Mouse (Mus musculus): ENCODE measurements at regions not wholly inside any gene's neighbourhood (a gene's known extent, or its start where the extent isn't known, plus 50 kb on each side); places are given as distances from the start of the nearest gene placed in this dataset.

- WGBS, result 88% methylated on average over 2 of the region's 2 CpGs
- no peaks in the 10 kb centered on the region for H3K9me3 ChIP-seq (ENCODE audit: low read length)
- DNase-seq (ENCODE audit: low spot score) (no peak), ATAC-seq (ENCODE audit: low FRiP score) (no peak)
- no peaks in the 10 kb centered on the region for H3K27me3 ChIP-seq (ENCODE audit: insufficient read depth, low read length)
- H3K4me2 ChIP-seq (ENCODE audit: low read depth, low read length, poor library complexity, severe bottlenecking), result no peak overlapping the region
- H3K9ac ChIP-seq (replicated peaks; ENCODE audit: low read length, poor library complexity, severe bottlenecking), result no peak overlapping the region
- TF ChIP-seq CTCF (IDR thresholded peaks at IDR 0.05), result no peak
- H3K4me3 ChIP-seq (ENCODE audit: low read depth, low read length), result no peak overlapping the region
- H3K27ac ChIP-seq (ENCODE audit: low read depth, low read length), result no peak overlapping the region
- no peaks in the 10 kb centered on the region for H3K4me1 ChIP-seq (ENCODE audit: insufficient read depth, low read length)
- H3K36me3 ChIP-seq (ENCODE audit: insufficient read depth, low read length), result no peaks in the 10 kb centered on the region
Measured at GRCm38 (mm10) chr9:30777816-30778215, 144.4 kb downstream of the Adamts15 start.

GRCm38 (mm10) chr9:30775161-30775560 is 147.1 kb downstream of the Adamts15 start:
- Histone ChIP-seq H3K4me2 (ENCODE audit: low read depth, low read length, poor library complexity, severe bottlenecking) (no peak overlapping the region), H3K4me3 (ENCODE audit: low read depth, low read length) (no peak overlapping the region), H3K27me3 (ENCODE audit: insufficient read depth, low read length) (no peaks in the 10 kb centered on the region), H3K9ac (replicated peaks; ENCODE audit: low read length, poor library complexity, severe bottlenecking) (no peak overlapping the region), H3K36me3 (ENCODE audit: insufficient read depth, low read length) (no peaks in the 10 kb centered on the region), H3K27ac (ENCODE audit: low read depth, low read length) (no peak overlapping the region), H3K4me1 (ENCODE audit: insufficient read depth, low read length) (no peaks in the 10 kb centered on the region), H3K9me3 (ENCODE audit: low read length) (no peaks in the 10 kb centered on the region)
- ATAC-seq (ENCODE audit: low FRiP score) (no peak), DNase-seq (ENCODE audit: low spot score) (no peak)
- no peak for TF ChIP-seq CTCF (IDR thresholded peaks at IDR 0.05)
- 62% methylated on average over 6 of the region's 6 CpGs for WGBS

- H3K4me2 ChIP-seq (ENCODE audit: low read depth, low read length, poor library complexity, severe bottlenecking), result no peak overlapping the region
- H3K27me3 ChIP-seq (ENCODE audit: insufficient read depth, low read length), result no peaks in the 10 kb centered on the region
- H3K9me3 ChIP-seq (ENCODE audit: low read length), result no peaks in the 10 kb centered on the region
- no peak overlapping the region for H3K27ac ChIP-seq (ENCODE audit: low read depth, low read length)
- DNase-seq (ENCODE audit: low spot score) (no peak), ATAC-seq (ENCODE audit: low FRiP score) (no peak)
- no peak overlapping the region for H3K9ac ChIP-seq (replicated peaks; ENCODE audit: low read length, poor library complexity, severe bottlenecking)
- H3K4me3 ChIP-seq (ENCODE audit: low read depth, low read length), result no peak overlapping the region
- no peaks in the 10 kb centered on the region for H3K36me3 ChIP-seq (ENCODE audit: insufficient read depth, low read length)
- no peak for TF ChIP-seq CTCF (IDR thresholded peaks at IDR 0.05)
- 71% methylated on average over 3 of the region's 3 CpGs for WGBS
- H3K4me1 ChIP-seq (ENCODE audit: insufficient read depth, low read length), result no peaks in the 10 kb centered on the region
Measured at GRCm38 (mm10) chr9:30772456-30772855, 149.8 kb downstream of the Adamts15 start.

- Histone ChIP-seq H3K36me3 (ENCODE audit: insufficient read depth, low read length) (no peaks in the 10 kb centered on the region), H3K27me3 (ENCODE audit: insufficient read depth, low read length) (no peaks in the 10 kb centered on the region), H3K27ac (ENCODE audit: low read depth, low read length) (no peak overlapping the region), H3K9ac (replicated peaks; ENCODE audit: low read length, poor library complexity, severe bottlenecking) (no peak overlapping the region), H3K4me2 (ENCODE audit: low read depth, low read length, poor library complexity, severe bottlenecking) (no peak overlapping the region), H3K4me1 (ENCODE audit: insufficient read depth, low read length) (no peaks in the 10 kb centered on the region), H3K4me3 (ENCODE audit: low read depth, low read length) (no peak overlapping the region), H3K9me3 (ENCODE audit: low read length) (no peaks in the 10 kb centered on the region)
- no peak for TF ChIP-seq CTCF (IDR thresholded peaks at IDR 0.05)
- WGBS, result 84% methylated on average over 8 of the region's 8 CpGs
- ATAC-seq (ENCODE audit: low FRiP score) (no peak), DNase-seq (ENCODE audit: low spot score) (no peak)
Measured at GRCm38 (mm10) chr9:30770436-30771173, 151.6 kb downstream of the Adamts15 start.

GRCm38 (mm10) chr9:30769435-30769729 is 152.9 kb downstream of the Adamts15 start:
- DNase-seq (ENCODE audit: low spot score), result no peak

GRCm38 (mm10) chr9:30768665-30769434 is 153.4 kb downstream of the Adamts15 start:
- Histone ChIP-seq H3K9me3 (ENCODE audit: low read length) (no peaks in the 10 kb centered on the region), H3K27me3 (ENCODE audit: insufficient read depth, low read length) (no peaks in the 10 kb centered on the region), H3K27ac (ENCODE audit: low read depth, low read length) (no peak overlapping the region), H3K9ac (replicated peaks; ENCODE audit: low read length, poor library complexity, severe bottlenecking) (no peak overlapping the region), H3K4me2 (ENCODE audit: low read depth, low read length, poor library complexity, severe bottlenecking) (no peak overlapping the region), H3K4me3 (ENCODE audit: low read depth, low read length) (no peak overlapping the region), H3K36me3 (ENCODE audit: insufficient read depth, low read length) (no peaks in the 10 kb centered on the region), H3K4me1 (ENCODE audit: insufficient read depth, low read length) (no peaks in the 10 kb centered on the region)
- DNase-seq (ENCODE audit: low spot score) (no peak), ATAC-seq (ENCODE audit: low FRiP score) (no peak)
- TF ChIP-seq CTCF (IDR thresholded peaks at IDR 0.05), result no peak
- WGBS, result 76% methylated on average over 7 of the region's 7 CpGs

More at GRCm38 (mm10) chr9:30769435-30769729, 152.9 kb downstream of the Adamts15 start:
- no peak overlapping the region for H3K4me3 ChIP-seq (ENCODE audit: low read depth, low read length)
- no peaks in the 10 kb centered on the region for H3K4me1 ChIP-seq (ENCODE audit: insufficient read depth, low read length)
- no peaks in the 10 kb centered on the region for H3K9me3 ChIP-seq (ENCODE audit: low read length)
- H3K4me2 ChIP-seq (ENCODE audit: low read depth, low read length, poor library complexity, severe bottlenecking), result no peak overlapping the region
- ATAC-seq (ENCODE audit: low FRiP score), result no peak
- H3K27me3 ChIP-seq (ENCODE audit: insufficient read depth, low read length), result no peaks in the 10 kb centered on the region
- H3K36me3 ChIP-seq (ENCODE audit: insufficient read depth, low read length), result no peaks in the 10 kb centered on the region
- WGBS, result 89% methylated on average over 4 of the region's 4 CpGs
- no peak overlapping the region for H3K27ac ChIP-seq (ENCODE audit: low read depth, low read length)
- TF ChIP-seq CTCF (IDR thresholded peaks at IDR 0.05), result no peak
- H3K9ac ChIP-seq (replicated peaks; ENCODE audit: low read length, poor library complexity, severe bottlenecking), result no peak overlapping the region
